Comparison of ENCODE assay signal across 1 mouse cellular context in the genomic region with DNA sequence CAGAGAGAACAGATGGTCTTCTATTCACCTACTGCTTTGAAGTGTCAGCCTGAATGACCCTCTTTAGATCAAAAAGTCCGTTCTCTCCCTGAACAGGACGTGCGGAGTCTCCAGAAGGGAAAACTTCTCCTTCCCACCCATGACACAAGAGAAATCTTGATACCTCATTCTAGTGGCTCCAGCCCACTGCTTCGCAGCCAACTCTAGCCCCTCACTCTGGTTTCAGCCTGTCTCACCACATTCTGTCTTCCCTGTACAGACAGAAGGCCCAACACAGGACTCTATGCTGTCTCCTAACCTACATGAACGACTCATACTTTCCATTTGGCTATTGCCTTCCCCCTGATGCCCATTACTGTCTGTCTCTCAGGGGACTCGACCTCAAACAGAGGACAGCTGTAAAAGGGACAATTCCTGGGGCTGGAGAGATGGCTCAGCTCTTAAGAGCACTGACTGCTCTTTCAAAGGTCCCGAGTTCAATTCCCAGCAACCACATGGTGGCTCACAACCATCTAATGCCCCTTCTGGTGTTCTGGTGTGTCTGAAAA.
A peak's percentile ranks its signal among the peaks of the same experiment; 100 is the strongest.
TF ChIP-seq lines count a peak whose summit lies in the region.

No protein-coding gene starts in this region.

TF ChIP-seq in CH12.LX, 34 proteins besides CTCF, POLR2A, EP300 and RAD21:
- TF ChIP-seq SIN3A (IDR thresholded peaks at IDR 0.05; ENCODE audit: low read length): no peak; the same call in 1 of the 2 replicates
- TF ChIP-seq POLR2AphosphoS2 (IDR thresholded peaks at IDR 0.05; ENCODE audit: low read depth, low read length): no peak
- no peak for TF ChIP-seq MAX (IDR thresholded peaks at IDR 0.05; ENCODE audit: low read length)
- TF ChIP-seq IRF4 (IDR thresholded peaks at IDR 0.05; ENCODE audit: low read depth, low read length): no peak
- TF ChIP-seq MAZ (IDR thresholded peaks at IDR 0.05; ENCODE audit: low read depth, low read length): no peak
- peak; percentile 80 for TF ChIP-seq TBP (conservative IDR thresholded peaks at IDR 0.05; ENCODE audit: low read depth, low read length)
- no peak for TF ChIP-seq HCFC1 (IDR thresholded peaks at IDR 0.05; ENCODE audit: low read depth, low read length)
- TF ChIP-seq MEF2A (IDR thresholded peaks at IDR 0.05; ENCODE audit: borderline replicate concordance, low read depth, low read length): no peak
- no peak; the same call in 1 of the 2 replicates for TF ChIP-seq ELF1 (IDR thresholded peaks at IDR 0.05; ENCODE audit: low read depth, low read length)
- TF ChIP-seq SMC3 (IDR thresholded peaks at IDR 0.05; ENCODE audit: low read depth, low read length): no peak
- no peak for TF ChIP-seq ZNF384 (IDR thresholded peaks at IDR 0.05; ENCODE audit: low read depth, low read length)
- TF ChIP-seq JUND (conservative IDR thresholded peaks at IDR 0.05; ENCODE audit: low read depth, low read length): peak; percentile 91
- no peak for TF ChIP-seq UBTF (IDR thresholded peaks at IDR 0.05; ENCODE audit: low read depth, low read length)
- TF ChIP-seq ETS1 (conservative IDR thresholded peaks at IDR 0.05; ENCODE audit: low read depth, low read length): peak; percentile 65
- TF ChIP-seq USF2 (conservative IDR thresholded peaks at IDR 0.05; ENCODE audit: low read depth, low read length): no peak
- TF ChIP-seq GABPA (IDR thresholded peaks at IDR 0.05; ENCODE audit: insufficient replicate concordance, low read depth, low read length): no peak
- TF ChIP-seq TCF12 (IDR thresholded peaks at IDR 0.05; ENCODE audit: low read depth, low read length): no peak
- no peak for TF ChIP-seq MAFK (IDR thresholded peaks at IDR 0.05; ENCODE audit: insufficient replicate concordance, low read length)
- peak; percentile 89 for TF ChIP-seq JUN (IDR thresholded peaks at IDR 0.05; ENCODE audit: insufficient read depth, low read depth, low read length)
- no peak for TF ChIP-seq E2F4 (IDR thresholded peaks at IDR 0.05; ENCODE audit: insufficient replicate concordance, low read depth, low read length)
- no peak for TF ChIP-seq RCOR1 (conservative IDR thresholded peaks at IDR 0.05; ENCODE audit: low read depth, low read length)
- no peak for TF ChIP-seq NELFE (IDR thresholded peaks at IDR 0.05; ENCODE audit: low read depth, low read length)
- no peak for TF ChIP-seq USF1 (IDR thresholded peaks at IDR 0.05; ENCODE audit: low read depth, low read length)
- no peak for TF ChIP-seq MYC (IDR thresholded peaks at IDR 0.05; ENCODE audit: low read depth, low read length)
- TF ChIP-seq CHD2 (IDR thresholded peaks at IDR 0.05; ENCODE audit: low read length): no peak
- no peak for TF ChIP-seq ZKSCAN1 (IDR thresholded peaks at IDR 0.05; ENCODE audit: borderline replicate concordance, low read depth, low read length)
- no peak for TF ChIP-seq BHLHE40 (IDR thresholded peaks at IDR 0.05; ENCODE audit: low read depth, low read length)
- TF ChIP-seq MXI1 (IDR thresholded peaks at IDR 0.05; ENCODE audit: low read depth, low read length): no peak
- no peak for TF ChIP-seq PAX5 (IDR thresholded peaks at IDR 0.05; ENCODE audit: low read length)
